Mouse (Mus musculus) lung, postnatal 4 days (tissue): ENCODE data around the gene Bglap.

ENCODE experiments used
- DNase-seq, 2 experiments: peaks; one replicate each; pipeline ENCODE4 v3.0.0; 2021

Gene Bglap

GRCm38 (mm10) chr3:88339006-88339405 is 45.3 kb downstream of the Bglap start:
- DNase-seq = no peak

GRCm38 (mm10) chr3:88338316-88338715 is 45.9 kb downstream of the Bglap start:
- DNase-seq = no peak

- peak in 1 of 2 experiments; percentile 27 for DNase-seq
Measured at GRCm38 (mm10) chr3:88337367-88338020, 46.8 kb downstream of the Bglap start.

- peak; percentile 97 to 98 for DNase-seq
Measured at GRCm38 (mm10) chr3:88336058-88337013, 47.9 kb downstream of the Bglap start, which contains the start of the genes Tmem79 and Smg5. Tmem79 (minus strand) TSS chr3:88336148. Smg5 (plus strand) TSS chr3:88336260.

GRCm38 (mm10) chr3:88335436-88336053 is 48.7 kb downstream of the Bglap start:
- DNase-seq = peak in 1 of 2 experiments; percentile 19

- no peak for DNase-seq
Measured at GRCm38 (mm10) chr3:88334902-88335435, 49.3 kb downstream of the Bglap start.

GRCm38 (mm10) chr3:88334029-88334658 is 50.1 kb downstream of the Bglap start:
- DNase-seq = peak; percentile 33 to 55
